Mouse (Mus musculus): ENCODE measurements at regions not wholly inside any gene's neighbourhood (a gene's known extent, or its start where the extent isn't known, plus 50 kb on each side); places are given as distances from the start of the nearest gene placed in this dataset.

DNA sequence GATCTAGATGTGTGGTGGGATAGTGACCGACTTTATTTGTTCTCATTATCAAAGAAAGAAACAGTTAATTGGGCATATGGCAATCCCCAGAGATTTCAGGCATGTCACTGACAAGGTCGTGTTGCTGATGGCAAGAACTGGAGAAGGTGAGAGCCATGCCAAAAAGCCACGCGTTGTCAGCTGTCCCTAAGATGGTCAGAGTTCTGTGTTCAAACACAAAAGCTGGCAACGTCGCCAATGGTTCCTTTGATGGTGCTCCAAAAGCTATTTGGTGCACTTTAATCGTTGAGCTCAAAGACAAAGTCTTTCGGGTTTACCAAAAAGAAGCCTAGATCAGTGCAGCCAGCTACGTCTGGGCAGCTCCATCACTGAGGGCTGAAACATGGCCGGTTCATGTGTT is 185.4 kb downstream of the Ktn1 start:
- Histone ChIP-seq H3K4me3 (no peak overlapping the region), H3K4me2 (ENCODE audit: low read depth) (no peak overlapping the region), H3K79me2 (ENCODE audit: control insufficient read depth, insufficient read depth) (no peaks in the 10 kb centered on the region), H3K36me3 (ENCODE audit: control insufficient read depth, insufficient read depth) (no peaks in the 10 kb centered on the region), H3ac (ENCODE audit: control insufficient read depth, insufficient read length) (no peak overlapping the region), H3K27me3 (ENCODE audit: control insufficient read depth, insufficient read depth, insufficient read length) (no peaks in the 10 kb centered on the region)
- no peak for TF ChIP-seq USF1 (IDR thresholded peaks at IDR 0.05; ENCODE audit: low read depth)
- no peak for TF ChIP-seq TCF12 (IDR thresholded peaks at IDR 0.05; ENCODE audit: insufficient read depth, poor library complexity, severe bottlenecking)
- no peak for TF ChIP-seq MYOG (IDR thresholded peaks at IDR 0.05; ENCODE audit: control insufficient read depth in 1 of 3, insufficient read depth in 1 of 3, insufficient read length in 2 of 3, low read depth in 2 of 3)
- no peak for TF ChIP-seq CEBPB (IDR thresholded peaks at IDR 0.05; ENCODE audit: insufficient read depth, poor library complexity, severe bottlenecking)
- TF ChIP-seq TCF3 (IDR thresholded peaks at IDR 0.05; ENCODE audit: insufficient read length, low read depth) = no peak
- no peak for TF ChIP-seq SRF (IDR thresholded peaks at IDR 0.05; ENCODE audit: control insufficient read depth, insufficient read length, low read depth)
- no peak for TF ChIP-seq REST (IDR thresholded peaks at IDR 0.05; ENCODE audit: insufficient read depth, insufficient read length)
- TF ChIP-seq E2F4 (IDR thresholded peaks at IDR 0.05; ENCODE audit: insufficient read depth) = no peak
- TF ChIP-seq MYOD1 (IDR thresholded peaks at IDR 0.05; ENCODE audit: control insufficient read depth in 1 of 3, insufficient read length in 2 of 3, low read depth in 2 of 3) = no peak
- TF ChIP-seq MAX (IDR thresholded peaks at IDR 0.05; ENCODE audit: low read depth) = no peak
- no peak for TF ChIP-seq POLR2AphosphoS2 (IDR thresholded peaks at IDR 0.05; ENCODE audit: insufficient read length, low read depth)
- TF ChIP-seq POLR2A (IDR thresholded peaks at IDR 0.05; ENCODE audit: insufficient read length, low read depth) = no peak

DNA sequence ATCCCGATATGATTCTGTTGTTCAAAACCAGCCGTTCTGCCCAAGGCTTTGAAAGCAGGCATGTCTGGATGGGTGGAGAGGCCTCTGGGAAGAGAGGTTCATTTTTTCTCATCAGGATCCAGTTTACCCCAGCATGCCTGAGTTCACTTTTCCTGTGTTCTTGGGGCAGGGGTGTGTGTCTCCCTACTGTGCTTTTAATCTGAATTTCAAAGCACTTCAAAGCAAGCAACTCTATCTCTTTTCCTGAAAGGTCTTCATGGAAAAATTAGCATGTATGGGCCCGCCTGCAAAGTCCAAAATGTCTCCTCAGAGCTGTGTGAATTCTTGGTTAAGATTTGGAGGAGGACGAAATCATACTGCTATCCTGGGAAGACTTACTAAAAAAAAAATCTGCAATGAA is 187.2 kb downstream of the Ktn1 start:
- H3K4me3 ChIP-seq = no peak overlapping the region
- no peak overlapping the region for H3ac ChIP-seq (ENCODE audit: control insufficient read depth, insufficient read length)
- no peaks in the 10 kb centered on the region for H3K79me2 ChIP-seq (ENCODE audit: control insufficient read depth, insufficient read depth)
- TF ChIP-seq TCF3 (IDR thresholded peaks at IDR 0.05; ENCODE audit: insufficient read length, low read depth) = no peak
- H3K36me3 ChIP-seq (ENCODE audit: control insufficient read depth, insufficient read depth) = no peaks in the 10 kb centered on the region
- no peak overlapping the region for H3K4me2 ChIP-seq (ENCODE audit: low read depth)
- H3K27me3 ChIP-seq (ENCODE audit: control insufficient read depth, insufficient read depth, insufficient read length) = no peaks in the 10 kb centered on the region

DNA sequence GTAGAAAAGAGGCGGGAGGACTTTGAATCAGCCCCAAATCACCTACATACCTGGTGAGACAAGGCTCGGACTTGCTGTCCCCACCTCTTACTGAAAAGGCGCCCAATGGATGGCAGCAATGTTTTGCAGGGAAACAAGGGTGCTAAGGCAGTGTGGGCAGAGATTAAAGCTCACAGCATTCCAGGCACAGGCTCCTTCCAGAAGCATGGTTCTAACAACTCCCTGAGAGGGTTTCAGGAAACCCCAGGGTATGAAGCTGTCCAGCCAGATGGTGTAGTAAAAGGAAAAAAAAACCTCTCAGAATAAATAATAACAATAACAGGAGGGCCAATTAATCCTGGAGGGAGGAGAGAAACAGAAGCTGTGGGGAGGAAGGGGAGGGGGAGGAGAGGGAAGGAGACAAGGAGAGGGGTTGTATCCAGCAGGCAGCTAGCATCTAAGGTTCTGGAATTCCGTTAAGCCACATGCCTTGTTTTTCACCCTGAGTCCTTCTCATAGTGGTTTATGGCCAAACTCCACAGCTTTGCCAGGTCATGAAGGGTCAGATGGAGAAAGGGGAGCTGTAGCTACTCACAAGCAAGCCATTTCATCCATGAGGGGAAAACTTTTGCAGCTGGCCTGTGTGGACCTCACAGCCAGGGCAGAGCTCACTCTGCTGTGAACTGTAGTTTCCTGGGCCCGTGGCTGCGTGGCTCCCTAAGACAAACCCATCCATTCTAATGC is 191.4 kb downstream of the Ktn1 start:
- no peak overlapping the region for H3ac ChIP-seq (ENCODE audit: control insufficient read depth, insufficient read length)
- no peak overlapping the region for H3K4me3 ChIP-seq
- no peaks in the 10 kb centered on the region for H3K27me3 ChIP-seq (ENCODE audit: control insufficient read depth, insufficient read depth, insufficient read length)
- no peaks in the 10 kb centered on the region for H3K79me2 ChIP-seq (ENCODE audit: control insufficient read depth, insufficient read depth)
- no peaks in the 10 kb centered on the region for H3K36me3 ChIP-seq (ENCODE audit: control insufficient read depth, insufficient read depth)
- TF ChIP-seq CEBPB (IDR thresholded peaks at IDR 0.05; ENCODE audit: insufficient read depth, poor library complexity, severe bottlenecking) = no peak
- H3K4me2 ChIP-seq (ENCODE audit: low read depth) = no peak overlapping the region

DNA sequence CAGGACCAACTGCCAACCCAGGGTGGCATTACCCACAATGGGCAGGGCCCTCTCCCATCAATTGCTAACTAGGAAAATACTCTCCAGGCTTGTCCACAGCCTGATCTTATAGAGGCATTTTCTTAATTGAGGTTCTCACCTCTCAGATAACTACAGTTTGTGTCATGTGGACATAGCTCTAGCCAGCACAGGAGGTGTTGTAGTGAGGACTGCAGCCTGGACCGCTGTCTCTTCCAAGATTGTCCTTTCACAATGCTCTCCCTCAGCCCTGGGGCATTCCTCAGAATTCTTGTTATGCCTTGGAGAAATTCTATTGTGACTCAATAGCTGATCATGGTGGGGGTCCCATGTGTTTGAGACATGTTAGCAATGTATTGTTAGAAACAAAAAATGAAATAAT is 196.1 kb downstream of the Ktn1 start:
- H3K27me3 ChIP-seq (ENCODE audit: control insufficient read depth, insufficient read depth, insufficient read length) = no peaks in the 10 kb centered on the region
- H3K4me2 ChIP-seq (ENCODE audit: low read depth) = no peak overlapping the region
- H3K36me3 ChIP-seq (ENCODE audit: control insufficient read depth, insufficient read depth) = no peaks in the 10 kb centered on the region
- H3ac ChIP-seq (ENCODE audit: control insufficient read depth, insufficient read length) = no peak overlapping the region
- H3K4me3 ChIP-seq = no peak overlapping the region
- H3K79me2 ChIP-seq (ENCODE audit: control insufficient read depth, insufficient read depth) = no peaks in the 10 kb centered on the region
- TF ChIP-seq CEBPB (IDR thresholded peaks at IDR 0.05; ENCODE audit: insufficient read depth, poor library complexity, severe bottlenecking) (no peak), MYOD1 (IDR thresholded peaks at IDR 0.05; ENCODE audit: control insufficient read depth in 1 of 3, insufficient read length in 2 of 3, low read depth in 2 of 3) (no peak), REST (IDR thresholded peaks at IDR 0.05; ENCODE audit: insufficient read depth, insufficient read length) (no peak), MYOG (IDR thresholded peaks at IDR 0.05; ENCODE audit: control insufficient read depth in 1 of 3, insufficient read depth in 1 of 3, insufficient read length in 2 of 3, low read depth in 2 of 3) (no peak), MAX (IDR thresholded peaks at IDR 0.05; ENCODE audit: low read depth) (no peak), E2F4 (IDR thresholded peaks at IDR 0.05; ENCODE audit: insufficient read depth) (no peak), SRF (IDR thresholded peaks at IDR 0.05; ENCODE audit: control insufficient read depth, insufficient read length, low read depth) (no peak), TCF12 (IDR thresholded peaks at IDR 0.05; ENCODE audit: insufficient read depth, poor library complexity, severe bottlenecking) (no peak), USF1 (IDR thresholded peaks at IDR 0.05; ENCODE audit: low read depth) (no peak), TCF3 (IDR thresholded peaks at IDR 0.05; ENCODE audit: insufficient read length, low read depth) (no peak), POLR2AphosphoS2 (IDR thresholded peaks at IDR 0.05; ENCODE audit: insufficient read length, low read depth) (no peak), POLR2A (IDR thresholded peaks at IDR 0.05; ENCODE audit: insufficient read length, low read depth) (no peak)

DNA sequence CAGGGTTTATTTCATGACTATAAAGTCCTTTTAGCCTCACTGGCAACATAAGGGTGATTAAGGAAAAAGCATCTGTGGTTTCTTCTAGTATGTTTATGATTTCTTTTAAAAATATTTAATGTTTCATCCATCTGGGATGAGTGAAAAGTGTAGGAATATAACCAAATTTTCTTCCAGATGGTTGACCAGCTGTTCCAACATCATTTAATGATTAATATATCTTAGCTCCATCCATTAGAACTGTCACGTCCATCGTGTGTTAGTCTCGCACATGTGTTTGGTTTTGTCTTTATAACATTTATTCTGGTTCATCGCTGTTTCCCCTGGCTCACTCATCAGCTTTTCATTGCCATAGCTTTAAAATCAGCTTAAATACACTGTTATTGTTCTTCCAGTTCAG is 200.6 kb downstream of the Ktn1 start:
- no peak overlapping the region for H3ac ChIP-seq (ENCODE audit: control insufficient read depth, insufficient read length)
- H3K4me3 ChIP-seq = no peak overlapping the region
- TF ChIP-seq MYOG (IDR thresholded peaks at IDR 0.05; ENCODE audit: control insufficient read depth in 1 of 3, insufficient read depth in 1 of 3, insufficient read length in 2 of 3, low read depth in 2 of 3) (no peak), POLR2A (IDR thresholded peaks at IDR 0.05; ENCODE audit: insufficient read length, low read depth) (no peak), MAX (IDR thresholded peaks at IDR 0.05; ENCODE audit: low read depth) (no peak), USF1 (IDR thresholded peaks at IDR 0.05; ENCODE audit: low read depth) (no peak), E2F4 (IDR thresholded peaks at IDR 0.05; ENCODE audit: insufficient read depth) (no peak), REST (IDR thresholded peaks at IDR 0.05; ENCODE audit: insufficient read depth, insufficient read length) (no peak), TCF12 (IDR thresholded peaks at IDR 0.05; ENCODE audit: insufficient read depth, poor library complexity, severe bottlenecking) (no peak), MYOD1 (IDR thresholded peaks at IDR 0.05; ENCODE audit: control insufficient read depth in 1 of 3, insufficient read length in 2 of 3, low read depth in 2 of 3) (no peak), TCF3 (IDR thresholded peaks at IDR 0.05; ENCODE audit: insufficient read length, low read depth) (no peak), SRF (IDR thresholded peaks at IDR 0.05; ENCODE audit: control insufficient read depth, insufficient read length, low read depth) (no peak), POLR2AphosphoS2 (IDR thresholded peaks at IDR 0.05; ENCODE audit: insufficient read length, low read depth) (no peak), CEBPB (IDR thresholded peaks at IDR 0.05; ENCODE audit: insufficient read depth, poor library complexity, severe bottlenecking) (no peak)
- no peaks in the 10 kb centered on the region for H3K27me3 ChIP-seq (ENCODE audit: control insufficient read depth, insufficient read depth, insufficient read length)
- H3K79me2 ChIP-seq (ENCODE audit: control insufficient read depth, insufficient read depth) = no peaks in the 10 kb centered on the region
- no peak overlapping the region for H3K4me2 ChIP-seq (ENCODE audit: low read depth)
- no peaks in the 10 kb centered on the region for H3K36me3 ChIP-seq (ENCODE audit: control insufficient read depth, insufficient read depth)

Data from myocyte (in vitro differentiated cells).